Mouse (Mus musculus) B cell, adult 2 months (primary cell): Measurements from ENCODE around the gene Ccdc15.

Source experiments
- DNase-seq, 2 experiments: peaks; one replicate each; pipeline ENCODE4 v3.0.0; 2022

Ccdc15 gene

DNA sequence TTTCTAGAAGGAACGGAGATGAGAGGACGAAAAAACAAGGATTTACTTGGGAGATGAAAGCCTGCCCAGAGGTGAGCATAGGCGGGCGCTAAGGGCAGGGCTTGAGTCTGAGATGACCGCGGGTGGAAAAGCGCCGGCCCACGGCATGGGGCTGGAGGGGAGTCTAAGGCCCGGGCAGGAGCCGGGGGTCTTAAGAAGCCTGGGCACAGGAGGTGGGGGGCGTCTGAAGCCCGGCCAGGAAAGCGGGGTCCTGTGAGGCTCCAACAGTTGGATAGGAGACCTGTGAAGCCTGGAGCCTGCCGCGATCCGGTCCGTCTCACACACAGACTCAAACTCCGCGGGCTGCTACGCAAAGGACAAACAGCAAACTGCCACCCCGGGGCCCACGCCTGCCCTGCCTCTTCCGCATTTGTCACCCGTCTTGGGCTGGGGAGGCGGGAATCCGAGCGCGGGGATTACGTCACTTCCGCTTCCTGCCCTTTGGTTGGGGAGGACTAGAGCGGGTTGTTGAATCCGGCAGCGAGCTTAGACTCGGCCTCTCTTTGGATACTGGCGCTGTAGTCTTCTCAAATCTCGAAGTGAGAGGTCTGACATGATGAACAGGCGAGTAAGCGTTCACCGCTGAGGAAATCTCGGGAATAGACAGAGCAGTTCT, at the start of gene Ccdc15:
Gene Ccdc15 (minus strand): TSS at position 445 of the 655 bp plus-strand sequence.
- DNase-seq: peak; percentile 98

DNA sequence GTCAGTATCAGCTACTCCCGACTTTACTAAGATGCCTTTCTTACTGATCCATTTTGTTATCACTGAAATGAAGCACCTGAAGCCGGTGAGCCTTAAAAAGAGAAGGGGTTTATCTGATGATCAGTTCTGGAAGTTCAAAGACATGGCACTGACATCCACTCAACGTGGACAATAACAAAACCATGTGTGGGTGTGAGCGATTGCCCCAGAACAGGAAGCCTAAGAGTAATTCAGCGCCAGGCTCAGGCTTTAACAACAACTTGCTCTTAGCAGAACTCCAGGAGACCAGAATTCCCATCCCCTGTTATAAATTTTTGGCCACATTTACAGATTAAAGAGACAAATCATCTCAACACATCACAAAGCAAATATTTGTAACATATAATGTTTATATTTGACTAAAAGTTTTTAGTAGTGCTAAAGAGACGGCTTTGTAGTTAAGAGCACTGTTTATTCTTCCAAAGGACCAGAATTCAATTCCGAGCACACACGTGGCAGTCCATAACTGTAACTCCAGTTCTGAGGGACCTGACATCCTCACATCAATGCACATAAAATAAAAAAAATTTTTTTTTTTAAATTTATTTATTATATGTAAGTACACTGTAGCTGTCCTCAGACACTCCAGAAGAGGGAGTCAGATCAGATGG, 45.4 kb upstream of the Ccdc15 start:
- no peak for DNase-seq

DNA sequence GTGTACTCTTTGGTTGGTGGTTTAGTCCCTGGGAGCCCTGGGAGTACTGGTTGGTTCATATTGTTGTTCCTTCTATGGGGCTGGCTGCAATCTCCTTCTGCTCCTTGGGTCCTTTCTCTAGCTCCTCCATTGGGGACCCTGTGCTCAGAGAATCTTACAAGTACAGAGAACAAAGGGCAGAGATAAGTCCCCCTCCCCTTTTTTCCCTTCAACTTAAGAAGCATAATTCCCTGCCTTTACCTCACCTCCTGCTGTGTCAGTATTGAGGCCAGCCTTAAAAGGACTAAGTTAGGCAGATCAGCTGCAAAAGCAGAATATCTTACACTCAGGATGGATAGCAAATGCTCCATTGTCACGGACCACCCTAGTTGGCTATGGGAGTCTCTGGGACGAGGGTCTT, 43.8 kb upstream of the Ccdc15 start:
- DNase-seq: no peak

DNA sequence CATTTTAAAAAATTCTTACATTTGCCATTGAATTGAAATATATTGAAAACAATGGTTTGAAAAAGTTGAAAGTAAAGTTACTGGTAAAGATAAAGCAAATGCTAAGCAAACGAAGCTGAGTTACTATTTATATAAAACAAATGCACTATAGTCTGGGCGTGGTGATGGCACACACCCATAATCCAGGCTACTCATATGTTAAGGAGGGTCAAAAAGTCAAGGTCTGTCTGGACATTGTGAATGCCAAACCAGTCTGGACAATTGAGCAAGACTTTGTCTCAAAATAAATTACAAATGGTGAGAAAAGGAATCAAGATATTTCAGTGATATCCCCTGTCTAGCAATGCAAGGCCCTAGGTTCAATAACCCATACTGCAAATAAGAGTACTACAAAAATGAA, 42.7 kb upstream of the Ccdc15 start:
- no peak for DNase-seq

DNA sequence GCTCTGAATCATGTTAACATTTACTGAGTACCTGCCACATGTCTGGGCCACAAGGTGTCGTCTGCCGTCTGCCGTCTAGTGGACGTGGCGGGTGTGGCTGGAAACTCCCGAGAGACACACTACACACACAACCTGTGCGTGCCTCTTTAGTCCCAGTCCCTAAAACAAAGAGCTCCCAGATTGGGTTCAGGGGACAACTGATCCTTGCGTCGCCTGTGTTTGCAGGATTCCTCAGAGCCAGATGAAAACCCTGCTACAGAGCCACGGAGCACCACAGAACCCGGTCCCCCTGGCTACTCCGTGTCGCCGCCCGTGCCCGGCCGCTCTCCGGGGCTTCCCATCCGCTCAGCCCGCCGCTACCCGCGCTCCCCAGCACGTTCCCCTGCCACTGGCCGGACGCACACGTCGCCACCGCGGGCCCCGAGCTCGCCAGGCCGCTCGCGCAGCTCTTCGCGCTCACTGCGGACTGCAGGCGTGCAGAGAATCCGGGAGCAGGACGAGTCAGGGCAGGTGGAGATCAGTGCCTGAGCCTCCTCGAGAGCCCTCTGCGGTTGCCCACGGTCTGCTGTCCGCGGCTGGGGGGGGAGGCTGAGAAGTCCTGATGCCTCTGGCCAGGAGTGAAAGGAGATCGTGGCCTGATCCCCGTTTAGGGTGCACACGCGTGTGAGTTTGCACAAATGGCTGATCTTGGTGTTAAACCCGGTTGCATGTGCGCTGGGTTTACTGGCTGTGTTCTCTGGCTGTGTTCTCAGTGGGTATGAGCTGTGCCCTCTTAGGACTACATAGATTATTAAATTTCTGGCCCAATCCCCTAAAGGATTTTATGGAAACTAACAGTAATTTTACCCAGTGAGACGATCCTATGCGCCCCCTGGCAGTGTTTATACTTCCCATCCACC, 36.3 kb upstream of the Ccdc15 start:
- DNase-seq: peak; percentile 8 to 16

DNA sequence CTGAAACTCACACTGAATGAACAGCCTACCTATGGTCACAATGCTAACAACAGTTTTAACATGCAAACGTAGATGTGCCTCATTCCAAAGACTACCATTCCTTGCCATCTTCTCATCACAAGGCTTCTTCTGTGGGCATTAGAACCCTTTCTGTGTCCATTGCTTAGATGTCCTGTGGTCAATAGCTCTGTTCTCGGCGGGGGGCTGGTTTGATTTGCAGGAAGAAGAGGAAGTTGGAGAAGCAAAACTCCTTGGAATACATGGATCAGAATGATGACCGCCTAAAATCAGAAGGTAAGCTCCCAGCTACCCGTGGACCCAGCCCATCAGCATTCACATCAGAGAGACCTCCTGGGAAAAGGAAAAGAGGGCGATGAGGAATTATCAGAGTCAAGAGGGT, 34.9 kb upstream of the Ccdc15 start:
- DNase-seq: no peak

DNA sequence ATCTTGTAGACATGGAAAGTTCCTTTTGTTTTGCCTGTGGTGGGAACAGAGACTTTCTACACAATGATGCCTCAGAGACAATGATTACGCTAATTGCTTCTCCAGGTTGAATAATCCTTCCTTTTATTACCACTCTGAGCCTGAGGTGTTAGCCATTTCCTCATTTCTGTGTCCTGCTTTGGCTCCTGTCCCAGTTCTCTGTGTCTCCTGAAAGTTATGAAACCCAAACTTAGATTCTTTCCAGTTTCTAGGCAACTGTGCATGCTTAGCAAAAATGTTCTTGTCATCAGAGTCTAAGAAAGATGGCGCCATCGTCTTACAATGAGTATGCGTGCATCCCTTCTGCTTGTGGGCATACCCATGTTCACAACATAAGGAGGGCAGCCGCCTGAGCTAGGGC, 27.5 kb upstream of the Ccdc15 start:
- no peak for DNase-seq

DNA sequence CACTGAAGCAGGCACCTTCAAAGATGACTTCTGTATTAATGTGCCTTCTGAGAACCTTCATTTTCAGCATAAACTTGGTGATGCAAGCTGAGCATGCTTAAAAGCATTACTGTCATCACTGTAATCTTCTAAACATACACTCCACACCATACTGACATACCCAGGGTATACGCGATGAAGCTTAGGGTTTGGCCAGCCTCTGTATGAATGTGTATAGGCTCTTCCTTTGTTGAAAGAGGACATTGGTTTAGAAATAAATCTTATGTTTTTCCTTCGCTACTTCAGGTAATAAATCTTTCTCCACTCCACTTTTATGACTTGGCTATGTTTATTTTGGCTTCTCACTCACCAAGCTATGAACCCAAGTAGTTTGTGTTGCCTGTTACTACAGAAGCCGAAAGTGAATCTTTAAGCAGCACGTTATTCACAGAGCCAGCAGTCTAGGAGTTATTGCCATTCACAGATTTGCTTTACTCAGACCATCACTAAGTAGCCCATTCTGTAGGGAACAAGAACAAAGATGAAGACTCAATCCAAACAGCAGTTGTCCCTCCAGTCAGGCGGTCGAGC, 23.1 kb upstream of the Ccdc15 start:
- no peak for DNase-seq

DNA sequence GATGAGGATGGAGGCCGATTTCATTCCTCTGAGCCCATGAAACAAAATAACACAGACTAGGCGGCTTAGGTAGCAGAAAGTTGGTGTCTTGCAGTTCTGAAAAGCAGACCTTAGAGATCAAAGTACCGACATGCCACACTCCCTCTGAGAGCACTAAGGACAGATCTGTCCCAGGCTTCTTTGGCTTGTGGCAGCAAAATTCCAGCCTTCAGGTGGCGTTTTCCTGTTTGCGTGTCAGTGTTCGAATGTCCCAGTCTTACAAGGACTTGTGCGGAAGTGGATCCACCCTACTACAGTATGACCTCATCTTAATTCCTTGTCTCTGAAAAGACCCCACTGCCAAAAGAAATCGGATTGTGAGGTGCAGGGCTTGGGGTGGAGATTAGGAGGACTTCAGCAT, 20.6 kb upstream of the Ccdc15 start:
- DNase-seq: no peak

DNA sequence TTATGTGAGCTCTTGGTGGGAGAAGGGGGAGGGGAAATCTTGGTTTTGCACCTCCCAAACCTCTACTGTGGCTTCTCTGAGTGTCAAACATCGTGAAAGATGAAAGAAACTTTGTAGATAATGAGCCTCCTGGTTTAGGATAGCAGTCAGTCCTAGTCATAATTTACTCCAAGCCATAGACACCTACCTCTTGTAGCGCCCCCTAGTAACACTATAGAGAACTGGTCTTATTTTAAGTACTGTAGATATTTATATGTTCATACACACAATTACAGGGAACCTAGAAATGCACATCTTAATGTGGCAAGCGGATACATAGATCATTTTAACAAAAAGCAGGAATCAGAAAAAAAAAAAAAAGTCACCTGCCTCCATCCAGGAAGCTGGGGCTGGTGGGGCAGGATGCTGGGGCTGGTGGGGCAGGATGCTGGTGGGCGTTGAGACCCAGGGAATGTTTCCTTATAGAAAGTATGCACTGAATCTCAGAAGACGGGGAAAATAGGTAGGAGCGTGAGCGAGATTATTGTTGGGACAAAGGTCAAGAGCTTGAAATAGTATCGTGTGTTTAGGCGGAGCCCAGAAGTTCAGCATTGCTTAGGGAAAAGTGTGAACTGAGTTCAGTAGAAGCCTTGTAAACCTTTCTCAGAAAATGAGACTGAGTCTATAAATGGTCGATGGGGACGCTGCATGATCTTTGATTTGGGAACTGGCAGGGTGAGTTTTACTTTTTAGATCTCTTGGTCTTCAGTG, 20.0 kb upstream of the Ccdc15 start:
- DNase-seq: no peak

DNA sequence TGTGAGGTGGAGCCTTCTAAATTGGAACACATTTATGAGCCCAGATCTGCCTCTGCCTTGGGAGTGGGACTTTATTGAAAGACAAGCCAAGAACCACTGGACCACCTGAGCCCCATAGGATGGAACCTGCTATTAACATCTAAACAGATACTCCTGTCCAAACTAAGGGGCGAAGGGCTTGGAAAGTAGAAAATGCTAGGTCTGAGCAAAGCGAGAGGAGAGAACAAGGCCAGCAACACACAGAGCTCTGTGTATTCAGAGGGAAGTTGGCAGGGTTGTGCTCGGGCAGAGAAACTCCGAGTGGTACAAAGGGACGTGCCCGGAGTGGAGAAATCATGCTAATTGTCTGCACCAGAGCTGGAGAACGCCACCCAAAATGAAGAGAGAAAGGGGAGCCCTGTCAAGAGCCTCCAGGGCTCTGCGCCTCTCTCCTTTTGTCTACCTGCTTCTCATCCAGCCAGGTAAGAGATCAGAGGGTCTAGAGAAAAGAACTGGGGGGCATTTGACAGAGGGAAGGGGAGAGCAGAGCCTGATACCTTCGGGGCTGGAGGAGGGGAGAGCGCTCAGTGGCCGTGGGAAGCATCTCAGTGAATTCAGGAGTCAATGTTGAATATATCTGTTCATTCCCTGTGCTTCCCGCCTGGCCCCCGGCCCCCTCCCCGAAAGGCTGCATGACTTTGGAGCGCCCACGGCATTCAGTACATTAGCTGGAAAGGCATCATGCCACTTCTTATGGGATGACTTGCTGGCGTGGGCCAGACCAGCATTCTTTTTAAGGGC, 19.3 kb upstream of the Ccdc15 start, which contains the start of gene Hepacam:
Gene Hepacam (plus strand): TSS at position 51 of the 780 bp plus-strand sequence.
- no peak for DNase-seq

DNA sequence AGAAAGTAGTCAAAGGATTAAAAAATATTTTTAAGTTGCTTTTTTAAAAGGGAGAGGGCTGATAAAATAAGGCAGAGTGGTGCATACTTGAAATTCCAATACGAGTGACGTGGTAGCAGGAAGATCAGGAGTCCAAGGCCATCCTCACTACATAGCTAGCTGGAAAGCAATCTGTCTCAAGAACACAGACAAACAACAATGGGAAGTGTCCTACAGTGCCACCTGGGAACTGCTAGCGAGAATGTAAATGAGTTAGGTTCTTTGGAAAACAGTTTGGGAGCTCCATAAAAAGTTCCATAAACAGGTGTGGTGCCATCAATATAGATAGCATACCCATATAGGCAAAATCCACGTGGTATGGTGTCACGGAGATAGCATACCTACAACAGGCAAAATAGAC, 17.5 kb upstream of the Ccdc15 start:
- DNase-seq: no peak

DNA sequence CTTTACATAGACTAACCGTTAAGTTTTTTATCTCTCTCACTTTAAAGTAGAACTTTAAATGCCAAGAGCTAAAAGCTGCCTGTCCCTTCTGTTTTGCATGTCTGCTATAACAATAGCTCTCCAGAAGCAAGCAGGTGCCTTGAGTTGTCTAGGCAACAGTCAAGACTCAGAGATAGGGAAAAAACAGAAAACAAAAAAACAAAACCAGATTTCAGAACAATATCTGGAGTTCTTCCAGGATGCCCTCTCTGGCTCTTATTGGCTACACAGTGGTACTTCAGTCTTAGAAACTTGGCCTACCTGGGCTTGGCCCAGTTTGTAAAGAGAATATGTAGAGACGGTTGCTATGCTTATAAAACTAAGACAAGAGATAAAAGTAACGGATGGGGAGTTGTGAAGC, 16.2 kb upstream of the Ccdc15 start:
- no peak for DNase-seq

DNA sequence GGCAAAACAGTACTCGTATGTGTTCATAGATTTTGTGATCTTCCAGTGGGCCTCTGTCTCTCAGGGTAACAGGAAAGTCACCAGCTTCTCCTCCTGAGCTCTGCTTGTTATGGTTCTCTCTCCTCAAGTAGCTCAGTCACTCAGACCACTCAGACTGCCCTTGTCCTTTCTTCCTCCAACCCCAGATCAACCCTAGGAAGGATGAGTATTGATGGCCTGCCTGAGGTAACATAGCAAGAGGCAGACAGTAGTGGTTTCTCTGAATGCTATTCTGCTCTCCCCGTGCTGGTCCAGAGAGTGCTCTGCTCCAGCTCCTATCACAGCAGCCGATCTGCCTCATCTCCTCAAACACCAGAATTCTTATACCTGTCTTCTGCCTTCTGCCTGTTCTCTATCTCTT, 15.3 kb upstream of the Ccdc15 start:
- no peak for DNase-seq

DNA sequence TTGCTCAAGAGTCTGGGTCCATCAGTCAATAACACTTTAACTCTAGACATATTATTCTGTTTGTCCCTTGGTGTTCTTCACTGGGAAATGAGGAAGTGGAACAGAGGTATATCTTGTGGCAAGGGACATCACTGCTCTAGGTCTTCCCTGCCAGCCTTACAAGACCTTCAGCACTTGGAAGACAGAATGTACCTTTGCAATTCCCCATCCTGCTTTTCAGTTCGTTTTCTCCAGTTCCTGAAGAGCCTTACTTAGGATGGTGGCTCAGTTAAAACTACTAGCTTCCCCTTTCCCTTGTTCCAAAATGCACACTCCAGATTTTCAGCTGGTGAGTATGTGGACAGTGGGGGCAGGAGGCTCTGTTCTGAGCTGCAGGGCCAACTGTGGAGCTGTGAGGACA, 14.6 kb upstream of the Ccdc15 start:
- DNase-seq: no peak

DNA sequence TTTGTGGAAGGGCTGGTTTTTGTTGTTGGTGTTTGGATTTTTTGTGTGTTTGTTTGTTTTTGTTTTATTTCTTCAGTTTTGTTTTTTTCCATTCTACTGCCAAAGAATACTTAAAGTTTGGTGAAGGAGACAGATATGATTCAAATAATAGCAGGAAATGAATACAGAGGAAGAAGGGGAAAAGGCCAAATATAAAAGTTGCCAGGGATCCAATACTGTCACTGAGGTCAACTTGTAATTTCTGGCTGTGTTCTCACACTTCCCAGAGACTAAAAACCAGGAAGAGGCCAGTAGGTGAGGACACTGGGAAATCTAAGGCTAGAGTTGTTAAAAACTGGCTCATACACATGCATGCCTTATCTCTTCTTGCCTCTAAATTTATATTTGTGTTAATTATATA, 13.9 kb upstream of the Ccdc15 start:
- DNase-seq: no peak

DNA sequence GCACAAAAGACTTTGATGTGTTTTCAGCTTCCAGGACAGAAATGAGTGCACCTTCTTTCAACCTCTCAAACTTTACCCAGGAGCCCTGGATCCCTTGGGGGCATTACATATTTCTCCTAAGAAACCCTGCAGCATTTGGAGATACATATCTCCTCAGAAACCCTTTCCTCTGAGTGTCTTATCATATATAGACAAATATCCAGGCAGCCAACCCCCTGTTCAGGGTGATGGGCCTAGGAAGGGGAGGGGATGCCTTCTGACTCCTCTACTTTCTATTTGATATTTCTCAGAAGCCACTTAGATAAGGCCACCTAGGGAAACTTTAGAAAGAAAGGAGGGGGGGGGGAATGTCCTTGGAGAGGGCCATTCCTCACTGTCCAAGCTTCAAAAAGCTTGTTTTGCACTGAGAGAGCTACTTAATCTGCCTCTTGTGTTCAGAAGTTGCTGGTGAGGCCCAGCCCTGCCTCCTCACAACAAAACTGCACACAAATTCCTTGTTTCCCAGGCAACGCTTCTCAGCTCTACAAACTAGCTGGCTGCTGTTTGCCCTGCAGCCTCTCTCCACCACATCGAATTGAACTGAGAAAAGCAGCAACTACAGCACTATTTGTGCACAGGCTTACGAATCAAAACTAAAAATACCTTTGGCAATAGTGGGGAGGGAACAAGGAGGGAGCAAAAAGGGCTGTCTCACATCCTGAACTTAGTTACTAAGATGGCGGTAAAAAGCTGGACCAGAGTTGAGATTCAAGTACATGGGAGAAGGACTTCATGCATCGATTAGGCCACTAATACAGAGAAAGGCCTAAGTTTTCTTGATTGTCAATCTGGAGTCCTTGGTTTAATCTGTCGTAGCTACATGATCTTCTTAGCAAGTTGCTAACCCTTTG, 11.3 kb upstream of the Ccdc15 start:
- DNase-seq: no peak

DNA sequence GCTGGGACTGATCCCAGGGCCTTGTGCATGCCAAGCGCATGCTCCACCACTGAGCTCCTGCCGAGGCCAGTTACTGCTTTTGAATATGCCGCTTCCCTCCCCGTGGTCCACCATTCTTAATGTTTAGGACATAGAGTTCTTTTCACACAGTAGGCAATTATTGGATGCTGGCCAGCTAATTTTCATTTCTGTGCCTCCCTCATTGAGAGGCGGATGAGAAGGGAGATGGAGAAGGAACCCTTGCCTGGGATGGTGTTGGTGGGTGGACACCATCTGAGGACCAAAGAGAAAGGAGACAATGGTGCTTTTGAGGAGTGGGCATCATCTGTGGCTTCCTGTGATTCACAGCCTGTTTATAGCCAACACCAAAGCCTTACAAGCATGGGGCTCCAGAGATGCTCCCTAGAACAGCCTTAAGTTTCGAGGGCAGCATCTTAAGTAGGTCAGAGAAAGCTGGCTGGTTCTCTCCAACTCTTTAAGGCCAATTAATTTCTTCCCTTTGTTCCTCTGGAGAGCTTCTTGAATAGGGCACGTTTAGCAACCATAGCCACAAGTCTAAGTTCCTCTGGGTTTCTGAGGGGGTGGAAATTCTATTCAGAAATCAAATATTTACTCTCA, 10.6 kb upstream of the Ccdc15 start:
- no peak for DNase-seq

DNA sequence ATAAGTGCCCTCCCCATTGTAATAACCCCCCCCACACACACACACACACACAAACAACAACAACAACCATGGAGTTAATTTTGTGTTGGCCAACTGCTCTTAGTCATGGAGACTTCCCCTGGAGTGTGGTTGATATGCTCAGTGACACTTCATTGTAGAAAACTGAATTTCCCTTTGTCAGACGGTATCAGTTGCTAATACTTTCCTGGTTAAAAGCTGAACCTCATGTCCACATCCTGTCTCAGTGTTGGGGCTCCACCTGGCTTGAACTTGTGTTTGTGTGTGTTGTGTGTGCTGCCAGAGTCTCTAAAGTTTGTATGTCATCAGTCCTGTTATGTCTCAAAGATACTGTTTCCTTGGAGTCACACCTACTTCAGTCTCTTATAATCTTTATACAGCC, 6.3 kb upstream of the Ccdc15 start:
- no peak for DNase-seq

DNA sequence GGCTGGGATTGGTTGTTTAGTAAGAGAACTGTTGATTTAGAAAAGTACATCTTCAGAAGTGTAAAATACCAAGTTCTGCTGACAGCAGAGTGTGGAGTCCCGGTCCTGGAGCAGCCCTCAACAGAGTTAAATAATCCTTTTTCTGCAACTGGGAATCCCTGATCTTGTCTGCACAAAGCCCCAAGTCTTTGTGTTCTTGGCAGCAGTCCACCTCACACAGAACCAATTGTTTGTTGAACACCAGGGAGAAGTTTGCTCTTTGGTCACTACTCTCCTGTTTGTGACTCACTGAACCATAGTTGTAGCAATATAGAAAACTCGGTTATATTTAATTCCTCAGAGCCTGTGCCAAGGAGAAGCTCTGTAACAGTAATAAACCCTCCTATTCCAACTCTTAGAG, 3.0 kb upstream of the Ccdc15 start:
- no peak for DNase-seq
